Mouse (Mus musculus) intestine, embryonic 16.5 days (tissue): ENCODE data around the gene Fbxo22. TPM values are rescaled to one million over a fixed set of nuclear protein-coding genes. Genes with fewer than 3 reads are reported as not detected.

ENCODE experiments used
- ATAC-seq: fragments of 200-750 bp; cut with Nextera tagmentation; 2 replicates; pipeline ENCODE4 v1.8.0; 2017; ENCODE audit warnings: moderate TSS enrichment, moderate library complexity
- H3K27ac ChIP-seq: fragments of 300-500 bp; sonication (generic); 2 replicates; pipeline ENCODE4 v1.5.1; 2014; ENCODE audit warnings: mild to moderate bottlenecking, low read length
- H3K27me3 ChIP-seq: fragments of 300-500 bp; sonication (generic); replicated peaks from 2 replicates; pipeline ENCODE4 v1.6.1; 2014; ENCODE audit warnings: low read length, control low read depth, mixed read lengths; ENCODE audit not compliant: control insufficient read depth, insufficient read depth
- H3K36me3 ChIP-seq: fragments of 300-500 bp; sonication (generic); 2 replicates; pipeline ENCODE4 v1.6.1; 2014; ENCODE audit warnings: low read length, control low read depth; ENCODE audit not compliant: control insufficient read depth, insufficient read depth
- H3K4me1 ChIP-seq: fragments of 300-500 bp; sonication (generic); 2 replicates; pipeline ENCODE4 v1.6.1; 2014; ENCODE audit warnings: low read length, control low read depth, mixed read lengths; ENCODE audit not compliant: control insufficient read depth, insufficient read depth
- H3K4me2 ChIP-seq: fragments of 300-500 bp; sonication (generic); 2 replicates; pipeline ENCODE4 v1.6.1; 2014; ENCODE audit warnings: low read depth, low read length, control low read depth
- H3K4me3 ChIP-seq: fragments of 300-500 bp; sonication (generic); 2 replicates; pipeline ENCODE4 v1.5.1; 2014; ENCODE audit warnings: mild to moderate bottlenecking, low read length
- H3K9ac ChIP-seq: fragments of 300-500 bp; sonication (generic); 2 replicates; pipeline ENCODE4 v1.6.1; 2014; ENCODE audit warnings: low read depth, low read length
- H3K9me3 ChIP-seq: fragments of 300-500 bp; sonication (generic); 2 replicates; pipeline ENCODE4 v1.6.1; 2016; ENCODE audit warnings: low read length, control low read depth; ENCODE audit not compliant: control insufficient read depth
- WGBS: fragments of 180-500 bp; shearing (Covaris S2); extraction: QIAGEN DNeasy Blood & Tissue Kit; methylation state at CpG from one replicate; pipeline ENCODE4 v1.1.7; 2014; 5-methylcytosine and 5-hydroxymethylcytosine counted together
- polyA plus RNA-seq: library from polyadenylated mRNA; unstranded; fragments of >200 nt; fragmentation: Nextera tagmentation; extraction: Ambion mirVana; gene quantifications from 2 replicates; pipeline ENCODE4 v1.2.1, GENCODE M21; 2015

The Fbxo22 gene
- polyA plus RNA-seq, 1 experiment from 2014 or later, result 61.0 TPM

DNA sequence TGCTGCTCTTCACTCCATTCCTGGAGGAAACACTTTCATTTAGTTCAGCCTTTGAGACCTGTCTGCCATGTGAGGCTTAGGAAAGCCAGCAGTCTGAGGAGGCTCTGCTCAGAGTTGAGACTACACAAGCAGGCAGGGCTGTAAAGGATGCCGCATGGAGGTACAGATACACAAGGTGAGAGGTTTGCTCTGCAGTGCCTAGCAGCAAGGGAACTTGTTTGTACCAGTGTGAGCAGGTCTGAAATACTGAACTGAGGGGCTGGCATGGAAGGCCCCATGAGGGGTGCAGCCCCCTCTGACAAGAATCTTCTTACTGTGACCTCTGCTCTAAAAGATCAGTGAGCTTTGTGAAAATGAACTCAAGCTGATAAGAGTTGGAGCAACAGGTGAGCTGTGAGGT, 4.7 kb downstream of the Fbxo22 start:
- H3K4me3 ChIP-seq, result no peak overlapping the region
- H3K27ac ChIP-seq, result no peak overlapping the region
- H3K9me3 ChIP-seq, result no peaks in the 10 kb centered on the region
- 71% methylated on average over 1 of the region's 1 CpGs for WGBS
- peaks cover 27% of the 10 kb centered on the region for H3K4me1 ChIP-seq
- H3K9ac ChIP-seq, result no peak overlapping the region
- peaks cover 21% of the 10 kb centered on the region for H3K36me3 ChIP-seq
- ATAC-seq, result no peak
- H3K4me2 ChIP-seq, result no peak overlapping the region
- H3K27me3 ChIP-seq, result no peaks in the 10 kb centered on the region

DNA sequence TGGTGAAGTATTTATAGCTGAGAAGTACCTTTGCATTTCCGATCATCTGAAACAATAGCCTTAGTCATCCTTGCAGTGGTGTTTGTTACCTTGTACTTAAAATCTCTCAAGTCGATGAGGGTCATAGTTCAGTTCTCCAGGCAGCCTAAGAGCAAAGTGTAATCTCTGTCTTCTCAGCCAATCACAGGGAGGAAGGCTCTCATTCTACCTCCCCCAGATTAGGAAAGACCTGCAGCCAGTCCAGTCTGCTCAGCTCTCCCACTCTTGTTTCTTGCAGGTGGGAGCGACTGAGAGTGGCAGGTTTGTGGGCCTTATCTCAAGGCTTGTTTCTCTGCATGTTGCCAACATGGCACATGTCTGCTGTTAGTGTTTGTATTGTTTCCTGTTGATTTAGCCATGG, 6.3 kb downstream of the Fbxo22 start:
- Histone ChIP-seq H3K9ac (no peak overlapping the region), H3K4me2 (no peak overlapping the region), H3K4me3 (no peak overlapping the region), H3K36me3 (peaks cover 23% of the 10 kb centered on the region), H3K27me3 (no peaks in the 10 kb centered on the region), H3K9me3 (no peaks in the 10 kb centered on the region), H3K4me1 (peaks cover 21% of the 10 kb centered on the region), H3K27ac (no peak overlapping the region; the same call in 1 of the 2 replicates)
- ATAC-seq, result peak; percentile 76
- WGBS, result 60% methylated on average over 3 of the region's 3 CpGs

DNA sequence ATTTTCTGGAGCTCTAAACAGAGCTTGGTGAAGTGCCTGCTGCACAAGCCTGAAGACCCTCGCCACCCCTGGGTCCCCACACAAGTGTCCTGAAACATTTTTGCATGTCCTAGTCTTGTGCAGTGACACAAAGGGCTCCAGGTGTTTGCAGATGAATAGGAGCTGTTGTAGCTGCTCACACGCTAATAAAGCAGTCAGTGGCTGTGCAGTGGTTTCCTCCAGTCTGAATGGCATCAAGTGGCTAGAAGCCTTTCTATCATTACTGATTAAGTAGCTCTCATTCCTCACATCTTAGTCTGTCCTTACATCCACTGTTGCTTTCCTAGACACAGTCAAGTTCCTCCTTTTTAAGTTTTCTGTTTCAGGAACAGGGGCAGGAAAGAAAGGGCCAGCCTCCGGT, 6.9 kb downstream of the Fbxo22 start:
- 85% methylated on average over 3 of the region's 3 CpGs for WGBS
- Histone ChIP-seq H3K27me3 (no peaks in the 10 kb centered on the region), H3K9me3 (no peaks in the 10 kb centered on the region), H3K36me3 (peaks cover 23% of the 10 kb centered on the region), H3K4me2 (no peak overlapping the region), H3K4me3 (no peak overlapping the region), H3K4me1 (peaks cover 17% of the 10 kb centered on the region), H3K27ac (no peak overlapping the region; the same call in 1 of the 2 replicates), H3K9ac (no peak overlapping the region)
- ATAC-seq, result no peak

DNA sequence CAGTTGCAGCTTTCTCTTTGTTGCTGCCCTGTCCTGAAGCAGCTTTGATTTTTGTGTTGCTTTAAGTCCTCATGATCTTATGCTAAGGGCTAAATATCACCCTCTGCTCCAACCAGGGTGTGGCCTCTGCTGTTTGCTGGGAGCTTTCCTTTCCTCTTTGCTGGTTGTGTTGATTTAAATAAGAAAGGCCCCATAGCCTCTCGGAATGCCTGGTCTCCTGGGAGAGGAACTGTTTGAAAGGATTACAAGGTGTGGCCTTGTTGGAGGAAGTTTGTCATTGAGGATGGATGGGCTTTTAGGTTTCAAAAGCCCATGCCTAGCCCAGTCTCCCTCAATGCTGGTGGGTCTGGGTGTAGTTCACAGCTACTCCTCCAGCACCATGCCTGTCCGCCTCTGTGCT, 7.4 kb downstream of the Fbxo22 start:
- no peak overlapping the region for H3K4me2 ChIP-seq
- no peaks in the 10 kb centered on the region for H3K27me3 ChIP-seq
- no peak overlapping the region for H3K27ac ChIP-seq
- no peak overlapping the region for H3K4me3 ChIP-seq
- 72% methylated on average over 2 of the region's 2 CpGs for WGBS
- peaks cover 15% of the 10 kb centered on the region for H3K4me1 ChIP-seq
- no peaks in the 10 kb centered on the region for H3K9me3 ChIP-seq
- H3K9ac ChIP-seq, result no peak overlapping the region
- ATAC-seq, result no peak
- H3K36me3 ChIP-seq, result peaks cover 23% of the 10 kb centered on the region

DNA sequence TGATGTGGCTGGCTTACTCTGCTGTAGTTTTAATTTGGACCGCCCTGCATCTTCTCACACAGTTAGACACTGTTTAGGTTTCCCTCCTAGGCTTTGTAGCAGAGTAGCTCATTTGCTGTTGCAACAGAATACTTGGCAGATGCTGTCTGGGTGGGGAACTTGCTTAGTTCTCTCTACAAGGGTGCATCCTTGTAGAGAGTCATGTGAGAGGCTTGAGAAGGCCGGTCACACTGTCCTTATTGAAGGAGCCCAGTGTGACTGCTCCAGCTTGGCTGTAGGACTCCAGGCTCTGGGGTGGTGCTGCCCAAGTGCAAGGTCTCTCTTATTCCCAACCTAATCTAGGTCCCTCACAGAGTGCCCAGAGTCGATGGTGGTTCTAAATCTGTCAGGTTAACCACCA, 8.7 kb downstream of the Fbxo22 start:
- 91% methylated on average over 3 of the region's 3 CpGs for WGBS
- Histone ChIP-seq H3K36me3 (peaks cover 23% of the 10 kb centered on the region), H3K4me1 (peaks cover 9% of the 10 kb centered on the region)

DNA sequence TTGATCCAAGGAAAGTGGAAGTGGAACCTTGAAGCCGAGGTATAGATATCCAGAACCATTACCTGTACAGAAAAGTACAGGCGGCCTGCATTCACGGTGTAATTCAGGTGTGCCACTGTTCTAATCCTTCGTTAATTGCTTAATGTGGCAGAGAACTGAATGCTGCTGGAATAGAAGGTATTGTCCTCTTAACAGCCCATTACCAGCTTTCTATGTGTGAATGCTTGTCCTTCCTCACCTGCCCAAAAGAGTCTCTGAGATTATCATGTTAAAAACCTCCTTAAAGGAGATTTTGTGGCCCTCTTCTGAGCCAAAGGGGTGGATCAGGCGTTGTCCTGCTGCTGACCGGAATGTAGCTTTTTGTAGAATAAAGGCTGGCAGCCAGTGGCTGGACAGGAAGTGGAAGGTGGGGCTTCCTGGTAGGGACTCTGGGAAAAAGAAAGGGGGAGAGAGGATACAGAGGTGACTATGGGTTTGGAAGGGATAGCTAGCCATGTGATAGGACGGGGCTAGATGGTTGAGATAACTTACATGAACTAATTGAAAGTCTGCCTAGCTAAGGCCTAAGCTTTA, 16.5 kb downstream of the Fbxo22 start:
- no peak for ATAC-seq
- H3K36me3 ChIP-seq, result peaks cover 4% of the 10 kb centered on the region; the same call in 1 of the 2 replicates
- no peak overlapping the region for H3K4me3 ChIP-seq
- no peaks in the 10 kb centered on the region for H3K9me3 ChIP-seq
- no peak overlapping the region for H3K27ac ChIP-seq
- H3K4me2 ChIP-seq, result no peak overlapping the region
- 89% methylated on average over 7 of the region's 7 CpGs for WGBS
- no peak overlapping the region for H3K9ac ChIP-seq
- no peaks in the 10 kb centered on the region for H3K27me3 ChIP-seq
- no peaks in the 10 kb centered on the region for H3K4me1 ChIP-seq

More for the DNA sequence above, 8.7 kb downstream of the Fbxo22 start:
- Histone ChIP-seq H3K9me3 (no peaks in the 10 kb centered on the region), H3K27ac (no peak overlapping the region), H3K9ac (no peak overlapping the region), H3K4me2 (no peak overlapping the region), H3K4me3 (no peak overlapping the region), H3K27me3 (no peaks in the 10 kb centered on the region)
- ATAC-seq, result no peak

DNA sequence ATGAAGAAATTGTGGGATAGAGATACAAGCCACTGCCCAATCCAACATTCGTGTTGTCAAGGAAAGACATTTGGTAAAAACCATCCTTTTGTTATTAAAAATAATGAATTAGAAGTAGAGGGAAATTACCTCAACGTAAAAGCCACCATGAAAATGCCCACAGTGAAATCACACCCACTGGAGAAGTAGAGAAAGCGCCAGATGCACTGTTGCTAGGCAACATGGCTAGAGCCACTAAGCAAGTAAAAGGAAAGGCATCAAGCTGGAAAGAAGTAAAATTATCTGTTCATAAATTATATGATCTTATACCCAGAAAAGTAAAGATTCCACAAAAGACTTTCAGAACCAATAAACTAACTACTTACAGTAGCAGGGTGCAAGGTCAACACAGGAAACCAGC, 17.5 kb downstream of the Fbxo22 start:
- Histone ChIP-seq H3K4me2 (no peak overlapping the region), H3K36me3 (peaks cover 4% of the 10 kb centered on the region; the same call in 1 of the 2 replicates), H3K9ac (no peak overlapping the region), H3K4me1 (no peaks in the 10 kb centered on the region), H3K9me3 (no peaks in the 10 kb centered on the region), H3K4me3 (no peak overlapping the region), H3K27me3 (no peaks in the 10 kb centered on the region), H3K27ac (no peak overlapping the region)
- 84% methylated on average over 3 of the region's 3 CpGs for WGBS
- ATAC-seq, result no peak

DNA sequence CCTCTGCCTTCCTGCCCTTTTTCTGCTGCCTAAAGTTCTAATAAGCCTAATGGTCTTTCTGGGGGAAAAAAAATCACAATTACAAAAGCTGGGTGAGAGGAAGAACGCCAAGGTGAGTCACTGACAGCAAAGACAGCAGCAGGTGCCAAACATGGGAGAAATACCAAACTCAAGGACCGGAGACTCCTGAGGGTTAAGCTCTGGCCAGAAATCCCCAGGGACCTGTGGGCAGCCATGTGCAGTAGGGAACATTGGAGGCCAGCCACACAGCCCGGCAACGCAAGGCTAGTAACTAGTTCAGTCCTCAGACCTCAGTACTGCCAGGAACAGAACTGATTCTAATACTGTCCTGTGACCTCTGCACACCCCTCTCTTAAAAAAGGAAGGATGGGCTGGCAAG, 19.4 kb downstream of the Fbxo22 start:
- no peak overlapping the region for H3K9ac ChIP-seq
- ATAC-seq, result no peak
- WGBS, result 85% methylated on average over 4 of the region's 4 CpGs

DNA sequence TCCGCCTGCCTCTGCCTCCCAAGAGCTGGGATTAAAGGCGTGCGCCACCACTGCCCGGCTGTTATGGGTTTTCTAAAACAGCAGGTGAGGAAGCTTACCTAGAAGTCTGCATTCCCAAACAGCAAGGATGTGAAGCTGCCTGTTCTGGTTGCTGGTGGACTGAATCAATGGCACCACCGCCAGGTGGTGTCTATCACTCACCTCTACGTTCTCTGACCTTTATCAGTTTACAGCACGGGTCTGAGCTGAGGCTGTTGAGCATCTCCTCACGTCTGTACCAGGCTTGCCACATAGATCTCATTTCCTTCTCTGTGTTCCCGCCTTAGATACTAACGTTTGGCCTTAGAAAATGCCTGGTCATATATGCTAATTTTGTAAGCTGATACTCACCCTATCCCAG, 20.3 kb downstream of the Fbxo22 start:
- no peak for ATAC-seq
- WGBS, result 57% methylated on average over 10 of the region's 10 CpGs

More for the DNA sequence above, 19.4 kb downstream of the Fbxo22 start:
- H3K4me3 ChIP-seq, result no peak overlapping the region
- H3K9me3 ChIP-seq, result no peaks in the 10 kb centered on the region
- no peaks in the 10 kb centered on the region for H3K4me1 ChIP-seq
- H3K27me3 ChIP-seq, result no peaks in the 10 kb centered on the region
- H3K27ac ChIP-seq, result no peak overlapping the region
- H3K4me2 ChIP-seq, result no peak overlapping the region
- H3K36me3 ChIP-seq, result peaks cover 4% of the 10 kb centered on the region; the same call in 1 of the 2 replicates

DNA sequence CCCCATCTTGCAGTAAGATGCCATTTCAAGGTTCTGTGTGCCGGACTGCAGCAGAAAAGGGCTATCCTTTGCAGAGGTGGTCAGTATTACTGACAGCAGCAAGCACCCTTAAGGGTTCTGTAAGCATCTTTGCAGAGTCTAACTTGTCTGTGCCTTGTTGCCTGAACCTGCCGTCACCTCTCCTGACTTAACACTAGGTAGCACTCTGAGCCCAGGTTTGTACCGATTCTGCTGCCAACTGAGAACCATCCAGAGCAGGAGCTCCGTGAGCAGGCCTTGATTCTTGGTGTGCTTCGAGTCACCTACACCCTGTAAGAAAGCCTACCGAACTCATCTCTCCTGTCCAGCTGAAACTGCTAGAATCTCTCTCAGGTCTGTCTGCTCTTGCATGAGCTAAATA, 22.8 kb downstream of the Fbxo22 start:
- WGBS, result 65% methylated on average over 6 of the region's 6 CpGs
- no peak overlapping the region for H3K9ac ChIP-seq

More for the DNA sequence above, 20.3 kb downstream of the Fbxo22 start:
- no peaks in the 10 kb centered on the region for H3K4me1 ChIP-seq
- H3K4me3 ChIP-seq, result no peak overlapping the region
- no peaks in the 10 kb centered on the region for H3K27me3 ChIP-seq
- no peak overlapping the region for H3K9ac ChIP-seq
- H3K36me3 ChIP-seq, result no peaks in the 10 kb centered on the region
- H3K9me3 ChIP-seq, result no peaks in the 10 kb centered on the region
- no peak overlapping the region for H3K27ac ChIP-seq
- H3K4me2 ChIP-seq, result no peak overlapping the region

More for the DNA sequence above, 22.8 kb downstream of the Fbxo22 start:
- Histone ChIP-seq H3K27ac (no peak overlapping the region), H3K9me3 (no peaks in the 10 kb centered on the region), H3K4me1 (no peaks in the 10 kb centered on the region), H3K4me2 (no peak overlapping the region), H3K4me3 (no peak overlapping the region), H3K27me3 (no peaks in the 10 kb centered on the region), H3K36me3 (no peaks in the 10 kb centered on the region)
- ATAC-seq, result no peak
